Mouse (Mus musculus): ENCODE measurements around the gene Vmn2r13.
"Not testable (repeated sequence)": the region's sequence is repeated elsewhere in the genome, so short reads cannot be mapped to it uniquely, and the experiment has no call there.

Vmn2r13 gene

DNA sequence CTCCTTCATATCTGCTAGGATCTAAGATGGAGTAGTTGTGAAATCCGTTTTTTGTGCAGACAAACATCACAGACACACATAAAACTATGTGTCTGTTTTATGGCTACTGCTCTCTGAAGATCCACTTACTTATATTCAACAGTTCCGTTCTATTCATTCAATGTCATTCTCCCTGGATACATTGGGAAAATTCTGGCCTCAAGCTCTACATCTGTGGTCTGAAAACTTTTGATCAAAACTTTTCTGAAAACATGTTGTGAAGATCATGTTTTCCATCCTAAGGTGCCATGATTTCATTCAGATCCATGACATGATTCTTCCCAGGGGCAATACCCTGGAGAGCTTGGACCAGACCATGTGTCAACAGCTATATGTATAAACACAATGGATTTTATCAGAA is at the start of gene Vmn2r13:
TSS of gene Vmn2r13 (minus strand) at position 101 of the 400 bp plus-strand sequence.
- DNase-seq (ENCODE audit: low spot score in 2 of 2) = not testable (repeated sequence)

DNA sequence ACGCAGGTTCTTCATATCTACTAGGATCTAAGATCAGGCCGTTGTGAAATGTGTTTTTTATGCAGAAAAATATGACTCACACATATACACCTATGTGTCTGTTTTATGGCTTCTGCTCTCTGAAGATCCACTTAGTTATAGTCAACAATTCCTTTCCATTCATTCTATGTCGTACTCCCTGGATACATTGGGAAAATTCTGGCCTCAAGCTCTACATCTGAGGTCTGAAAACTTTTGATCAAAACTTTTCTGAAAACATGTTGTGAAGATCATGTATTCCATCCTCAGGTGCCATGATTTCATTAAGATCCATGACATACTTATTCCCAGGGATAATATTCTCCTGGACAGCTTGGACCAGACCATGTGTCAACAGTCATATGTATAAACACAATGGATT is 32.6 kb upstream of the Vmn2r13 start, which contains the start of gene Vmn2r14:
TSS of gene Vmn2r14 (minus strand) at position 101 of the 400 bp plus-strand sequence.
- no peak for DNase-seq (ENCODE audit: low spot score in 2 of 2)

DNA sequence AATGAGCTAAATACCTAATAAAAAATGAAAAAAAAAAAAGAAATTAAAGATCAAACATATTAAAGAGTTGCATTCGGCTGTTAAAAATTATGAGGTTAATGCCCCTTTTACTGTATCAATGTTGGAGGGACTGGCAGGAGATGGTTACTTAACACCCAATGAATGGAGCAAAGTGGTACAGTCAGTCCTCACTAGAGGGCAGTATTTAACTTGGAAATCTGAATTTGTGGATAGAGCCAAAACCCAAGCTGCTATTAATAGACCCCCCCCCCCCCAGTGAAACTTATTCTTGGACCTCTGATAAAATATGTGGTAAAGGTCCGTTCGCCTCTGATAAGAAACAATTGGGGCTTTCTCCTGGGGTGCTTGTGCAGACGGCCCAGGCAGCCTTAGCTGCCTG is 25.1 kb downstream of the Vmn2r13 start:
- DNase-seq (ENCODE audit: low spot score in 2 of 2) = not testable (repeated sequence)

DNA sequence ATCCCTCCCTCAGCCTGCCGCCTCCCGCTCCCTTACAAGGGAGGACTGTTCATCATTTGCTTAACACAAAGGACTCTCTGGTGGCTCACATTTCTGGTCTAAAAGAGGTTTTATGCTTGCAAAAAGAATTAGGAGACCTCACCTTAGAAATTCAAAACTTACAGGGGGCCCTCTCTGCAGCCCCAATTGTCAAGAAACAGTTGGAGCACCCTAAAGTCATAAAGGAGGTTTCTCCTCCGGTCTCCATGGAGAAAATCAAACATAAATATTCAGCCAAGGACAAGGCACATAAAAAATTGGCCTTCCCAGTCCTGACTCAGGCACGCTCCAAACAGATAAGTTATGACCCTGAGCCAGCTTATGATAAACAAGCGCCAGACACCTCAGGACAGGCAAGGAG is 31.9 kb downstream of the Vmn2r13 start:
- DNase-seq (ENCODE audit: low spot score in 2 of 2) = no peak

DNA sequence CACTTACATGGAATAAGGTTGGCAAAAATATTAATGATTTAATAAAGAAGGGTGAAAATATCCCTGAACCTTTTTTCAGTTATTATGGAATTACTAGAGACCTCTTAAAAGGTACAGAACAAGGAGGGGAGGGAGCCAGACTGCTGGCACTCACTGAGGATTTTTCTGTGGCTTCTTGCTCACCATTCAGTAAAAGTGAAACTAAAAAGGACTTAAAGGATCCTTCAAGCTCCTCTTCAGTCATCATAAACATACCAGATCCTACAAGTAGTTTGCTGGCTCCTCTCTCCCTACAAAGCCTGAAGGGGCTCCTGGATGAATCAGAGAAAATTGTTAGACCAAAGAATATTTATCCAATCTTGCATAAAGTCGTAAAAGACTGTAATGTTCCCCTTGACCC is 32.4 kb downstream of the Vmn2r13 start:
- not testable (repeated sequence) for DNase-seq (ENCODE audit: low spot score in 2 of 2)

DNA sequence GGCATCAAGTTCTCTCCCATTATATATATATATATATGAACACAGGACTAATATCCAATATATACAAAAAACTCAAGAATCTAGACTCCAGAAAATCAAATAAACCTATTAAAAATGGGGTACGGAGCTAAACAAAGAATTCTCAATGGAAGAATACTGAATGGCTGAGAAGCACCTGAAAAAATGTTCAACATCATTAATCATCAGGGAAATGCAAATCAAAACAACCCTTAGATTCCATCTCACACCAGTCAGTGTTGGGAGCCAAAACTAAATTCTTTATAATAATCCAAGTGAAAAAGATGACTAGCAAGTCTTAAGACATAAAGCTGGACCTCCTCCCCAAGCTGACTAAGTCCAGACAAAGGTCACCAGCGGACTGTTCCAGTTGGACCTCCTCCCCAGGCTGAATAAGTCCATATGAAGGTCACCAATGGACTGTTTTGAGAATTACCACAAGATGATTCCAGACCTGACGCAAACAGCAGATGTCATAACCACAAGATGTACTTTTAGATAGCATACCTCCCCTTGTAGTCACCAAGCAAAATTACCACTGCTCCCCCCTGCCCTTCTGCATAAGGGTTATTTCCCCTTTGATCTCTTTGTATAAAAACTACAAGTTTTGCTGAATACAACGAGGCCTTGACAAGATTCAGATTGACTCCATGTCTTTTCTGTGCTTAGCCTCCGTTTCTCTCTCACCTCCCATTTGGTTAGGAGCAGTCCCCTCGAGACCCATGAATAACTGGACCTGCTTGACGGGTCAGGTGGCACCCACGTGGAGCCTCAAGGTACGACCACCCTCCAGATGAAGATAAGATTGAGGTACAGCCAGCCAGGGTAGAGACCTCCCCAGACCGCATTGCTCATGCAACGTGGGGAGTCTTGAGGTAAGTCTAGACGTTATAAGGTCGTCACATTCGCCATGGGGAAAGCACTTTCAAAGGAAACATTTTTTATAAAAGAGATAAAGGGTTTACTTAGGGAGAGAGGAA is 33.2 kb downstream of the Vmn2r13 start:
- not testable (repeated sequence) for DNase-seq (ENCODE audit: low spot score in 2 of 2)

DNA sequence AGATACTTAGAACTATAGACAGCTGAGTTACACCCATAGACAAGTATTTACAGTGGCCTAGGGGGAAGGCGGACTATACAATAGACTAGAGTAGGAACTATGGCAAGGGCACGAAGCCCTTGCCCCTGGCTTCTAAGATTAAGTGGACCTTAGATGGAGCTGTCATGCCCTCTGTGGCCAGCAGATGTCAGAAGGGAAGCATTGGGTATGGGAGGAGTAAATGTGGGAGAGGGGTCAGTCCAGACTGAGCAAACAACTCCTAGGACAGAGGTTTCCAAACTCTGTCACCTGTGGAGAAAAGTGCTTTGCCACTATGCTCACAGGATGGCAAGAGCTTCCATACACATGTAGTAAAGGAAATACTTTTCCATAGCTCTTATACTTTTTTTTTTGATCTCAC is 52.5 kb downstream of the Vmn2r13 start:
- no peak for DNase-seq (ENCODE audit: low spot score in 2 of 2)

DNA sequence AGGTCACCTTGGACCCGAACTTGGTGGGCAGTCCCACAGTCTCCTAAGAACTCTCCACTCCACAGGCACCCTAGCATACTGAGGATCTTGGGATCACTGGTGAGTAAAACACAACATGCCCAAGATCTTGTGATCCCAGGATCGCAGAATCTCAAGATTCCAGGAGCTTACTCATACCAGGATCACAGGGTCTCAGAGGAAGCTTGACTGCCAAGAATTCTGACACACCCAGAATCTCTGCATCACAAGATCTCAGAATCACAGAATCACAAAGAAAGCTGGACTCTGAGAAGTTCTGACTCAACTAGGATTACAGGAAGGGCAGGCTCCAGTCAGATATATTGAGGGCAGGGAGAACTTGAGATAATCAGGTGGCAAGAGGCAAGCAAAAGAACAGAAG is 55.3 kb downstream of the Vmn2r13 start:
- DNase-seq (ENCODE audit: low spot score in 2 of 2) = no peak

Data from urinary bladder, adult 18-20 months (tissue).